Mouse (Mus musculus): Measurements from ENCODE around the gene Gas2l3. TPM values are rescaled to one million over a fixed set of nuclear protein-coding genes. Genes with fewer than 3 reads are reported as not detected.

The Gas2l3 gene
- polyA plus RNA-seq, 1 experiment from 2014 or later = 18.9 TPM

DNA sequence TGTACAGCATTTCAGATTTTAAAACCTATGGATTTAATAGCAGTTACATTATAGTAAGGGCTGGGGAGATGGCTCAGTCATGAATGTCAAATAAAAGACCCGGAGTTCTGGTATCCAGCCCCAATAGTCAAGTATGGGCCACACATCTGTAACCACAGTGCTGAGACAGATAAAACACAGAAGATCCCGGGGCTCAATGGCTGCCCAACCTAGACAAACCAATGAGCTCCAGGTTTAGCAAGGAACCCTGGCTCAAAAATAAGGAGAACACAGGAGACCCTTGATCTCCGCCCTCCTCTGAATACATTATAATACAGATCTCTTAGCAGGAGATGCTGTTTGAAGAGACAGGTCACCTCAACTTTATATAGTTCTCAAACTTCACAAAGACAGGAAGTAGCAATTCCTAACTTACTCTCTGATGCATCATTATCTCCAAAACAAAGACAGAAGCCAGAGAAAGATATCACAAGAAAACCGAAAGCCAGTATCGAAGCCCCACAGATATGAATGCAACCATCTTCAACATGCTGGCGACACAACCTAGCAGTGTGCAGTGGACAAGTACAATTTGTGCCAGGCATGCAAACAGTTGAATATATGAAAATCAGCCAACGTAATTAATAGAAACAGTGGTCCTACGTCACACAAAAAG lies 21.1 kb downstream of the Gas2l3 start:
- Histone ChIP-seq H3K27ac (no peak overlapping the region), H3K4me3 (replicated peaks) (no peak overlapping the region), H3K36me3 (peaks cover 59% of the 10 kb centered on the region), H3K9ac (no peak overlapping the region), H3K9me3 (replicated peaks) (no peaks in the 10 kb centered on the region), H3K27me3 (no peaks in the 10 kb centered on the region), H3K4me2 (no peak overlapping the region), H3K4me1 (no peaks in the 10 kb centered on the region)
- WGBS = 95% methylated on average over 8 of the region's 8 CpGs
- no peak for ATAC-seq (replicated peaks; ENCODE audit: low FRiP score)

- Histone ChIP-seq H3K36me3 (peaks cover 67% of the 10 kb centered on the region), H3K27ac (no peak overlapping the region), H3K27me3 (no peaks in the 10 kb centered on the region), H3K9me3 (replicated peaks) (no peaks in the 10 kb centered on the region), H3K4me1 (no peaks in the 10 kb centered on the region), H3K4me3 (replicated peaks) (no peak overlapping the region), H3K9ac (no peak overlapping the region), H3K4me2 (no peak overlapping the region)
- WGBS = 91% methylated on average over 2 of the region's 2 CpGs
- no peak for ATAC-seq (replicated peaks; ENCODE audit: low FRiP score)
Observed at GRCm38 (mm10) chr10:89417966-89418365, 25.8 kb downstream of the Gas2l3 start.

DNA sequence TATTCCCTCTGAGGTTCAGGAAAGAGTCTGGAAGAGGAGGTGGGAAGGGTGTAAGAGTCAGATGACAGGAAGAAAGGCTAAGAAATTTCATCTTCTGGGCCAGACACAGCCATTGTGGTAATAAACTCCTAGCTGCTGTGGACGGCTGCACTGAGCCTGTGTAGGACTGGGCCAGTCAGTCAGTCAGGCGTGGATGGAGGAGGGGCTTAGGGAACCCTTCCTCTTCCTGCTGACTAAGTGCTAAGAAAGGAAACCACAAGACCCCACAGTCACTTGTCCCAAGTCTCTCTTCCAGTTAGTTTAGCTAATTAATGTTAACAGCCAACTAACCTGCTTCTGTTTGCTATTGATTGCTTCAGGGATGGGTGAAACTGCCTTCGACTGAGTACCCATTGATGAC lies 28.3 kb downstream of the Gas2l3 start:
- Histone ChIP-seq H3K27ac (no peak overlapping the region), H3K27me3 (no peaks in the 10 kb centered on the region), H3K36me3 (peaks cover 64% of the 10 kb centered on the region), H3K4me1 (no peaks in the 10 kb centered on the region), H3K4me2 (no peak overlapping the region), H3K4me3 (replicated peaks) (no peak overlapping the region), H3K9ac (no peak overlapping the region), H3K9me3 (replicated peaks) (no peaks in the 10 kb centered on the region)
- no peak for ATAC-seq (replicated peaks; ENCODE audit: low FRiP score)
- WGBS = 54% methylated on average over 3 of the region's 3 CpGs

DNA sequence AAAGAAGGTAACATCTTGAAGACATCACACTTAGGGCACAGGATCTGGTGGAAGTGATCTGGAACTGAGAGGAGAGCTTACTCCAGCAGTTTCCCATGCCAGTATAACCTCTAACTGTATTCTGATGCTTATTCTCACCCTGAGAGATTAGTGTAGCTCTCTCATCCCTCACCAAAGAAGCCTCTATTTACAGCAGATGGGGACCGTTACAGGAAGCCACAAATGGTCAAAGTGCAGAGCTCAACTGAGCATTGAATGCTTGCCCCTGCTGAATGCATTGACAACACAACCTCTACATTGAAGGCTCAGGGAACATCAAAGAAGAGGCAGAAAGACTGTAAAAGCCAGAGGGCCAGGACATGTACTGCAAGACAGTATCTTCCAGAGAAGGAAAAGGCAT lies 36.2 kb downstream of the Gas2l3 start:
- no peaks in the 10 kb centered on the region for H3K4me1 ChIP-seq
- no peak for ATAC-seq (replicated peaks; ENCODE audit: low FRiP score)
- no peak overlapping the region for H3K4me3 ChIP-seq (replicated peaks)
- H3K4me2 ChIP-seq = no peak overlapping the region
- no peak overlapping the region for H3K9ac ChIP-seq
- no peaks in the 10 kb centered on the region for H3K27me3 ChIP-seq
- H3K27ac ChIP-seq = no peak overlapping the region
- no peaks in the 10 kb centered on the region for H3K9me3 ChIP-seq (replicated peaks)
- WGBS = 43% methylated on average over 1 of the region's 1 CpGs
- H3K36me3 ChIP-seq = peaks cover 15% of the 10 kb centered on the region

DNA sequence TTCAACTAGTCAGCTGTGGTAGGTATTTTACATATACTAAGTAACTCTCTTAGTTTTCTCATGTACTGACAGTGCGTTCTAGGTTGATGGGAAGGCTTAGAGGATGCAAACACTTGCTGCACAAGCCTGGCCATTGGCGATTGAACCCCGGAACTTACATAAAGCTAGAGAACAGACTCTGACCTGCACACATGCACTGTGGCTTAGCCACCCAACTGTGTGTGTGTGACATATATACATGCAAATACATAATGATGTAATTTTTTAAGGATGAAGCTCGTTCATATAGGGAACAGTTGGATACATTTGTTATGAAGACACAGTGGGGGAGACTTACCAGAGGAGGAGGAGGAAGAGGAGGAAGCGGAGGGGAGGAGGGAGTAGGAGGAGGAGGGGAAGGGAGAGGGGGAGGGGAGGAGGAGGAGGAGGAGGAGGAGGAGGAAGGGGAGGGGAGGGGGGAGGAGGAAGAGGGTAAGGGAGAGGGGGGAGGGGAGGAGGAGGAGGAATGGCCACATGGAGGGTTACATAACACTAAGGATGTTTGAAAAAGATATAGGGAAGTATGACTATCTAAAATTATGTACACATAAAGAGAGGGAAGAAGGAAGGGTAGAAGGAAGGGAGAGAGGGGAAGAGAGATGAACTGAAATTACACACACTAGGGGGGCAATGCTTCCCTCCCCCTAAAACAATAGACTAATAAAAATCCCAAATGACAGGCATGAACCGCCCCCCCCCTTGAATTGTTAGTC lies 36.9 kb downstream of the Gas2l3 start:
- no peak overlapping the region for H3K4me2 ChIP-seq
- no peaks in the 10 kb centered on the region for H3K9me3 ChIP-seq (replicated peaks)
- peaks cover 12% of the 10 kb centered on the region for H3K36me3 ChIP-seq
- no peak overlapping the region for H3K9ac ChIP-seq
- no peak overlapping the region for H3K4me3 ChIP-seq (replicated peaks)
- ATAC-seq (replicated peaks; ENCODE audit: low FRiP score) = no peak
- no peak overlapping the region for H3K27ac ChIP-seq
- H3K4me1 ChIP-seq = no peaks in the 10 kb centered on the region
- WGBS = 77% methylated on average over 5 of the region's 6 CpGs
- H3K27me3 ChIP-seq = no peaks in the 10 kb centered on the region

DNA sequence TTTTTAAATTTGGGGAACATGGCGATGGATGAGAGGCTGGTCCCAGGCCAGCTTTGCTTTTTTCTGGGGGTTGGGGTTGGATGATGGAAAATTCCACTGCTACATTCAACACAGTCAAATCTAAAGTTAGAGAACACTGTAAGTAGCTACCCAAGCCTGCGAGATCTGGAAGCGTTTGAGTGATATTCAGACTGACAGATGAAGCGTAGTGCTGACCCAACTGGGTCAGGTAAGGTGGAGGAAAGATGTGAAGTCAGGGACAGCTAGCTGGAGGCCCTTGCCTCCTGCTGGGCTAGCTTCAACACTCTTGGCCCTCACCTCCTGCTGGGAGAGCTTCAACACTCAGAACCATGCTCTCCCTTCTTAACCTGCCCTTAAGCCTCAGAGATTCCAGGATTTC lies 38.8 kb downstream of the Gas2l3 start:
- Histone ChIP-seq H3K4me3 (replicated peaks) (no peak overlapping the region), H3K4me1 (no peaks in the 10 kb centered on the region), H3K27me3 (no peaks in the 10 kb centered on the region), H3K4me2 (no peak overlapping the region), H3K27ac (no peak overlapping the region), H3K36me3 (no peaks in the 10 kb centered on the region), H3K9ac (no peak overlapping the region), H3K9me3 (replicated peaks) (0 out of 2 replicates have a peak, but pooled peaks cover 5% of the 10 kb centered on the region)
- WGBS = 85% methylated on average over 4 of the region's 4 CpGs
- ATAC-seq (replicated peaks; ENCODE audit: low FRiP score) = no peak

- Histone ChIP-seq H3K4me1 (peaks cover 2% of the 10 kb centered on the region; the same call in 1 of the 2 replicates), H3K4me2 (no peak overlapping the region), H3K4me3 (replicated peaks) (no peak overlapping the region), H3K36me3 (no peaks in the 10 kb centered on the region), H3K27me3 (no peaks in the 10 kb centered on the region), H3K9ac (no peak overlapping the region), H3K27ac (no peak overlapping the region), H3K9me3 (replicated peaks) (0 out of 2 replicates have a peak, but pooled peaks cover 5% of the 10 kb centered on the region)
- no peak for ATAC-seq (replicated peaks; ENCODE audit: low FRiP score)
- WGBS = 86% methylated on average over 19 of the region's 19 CpGs
Observed at GRCm38 (mm10) chr10:89400674-89401336, 43.0 kb downstream of the Gas2l3 start.

DNA sequence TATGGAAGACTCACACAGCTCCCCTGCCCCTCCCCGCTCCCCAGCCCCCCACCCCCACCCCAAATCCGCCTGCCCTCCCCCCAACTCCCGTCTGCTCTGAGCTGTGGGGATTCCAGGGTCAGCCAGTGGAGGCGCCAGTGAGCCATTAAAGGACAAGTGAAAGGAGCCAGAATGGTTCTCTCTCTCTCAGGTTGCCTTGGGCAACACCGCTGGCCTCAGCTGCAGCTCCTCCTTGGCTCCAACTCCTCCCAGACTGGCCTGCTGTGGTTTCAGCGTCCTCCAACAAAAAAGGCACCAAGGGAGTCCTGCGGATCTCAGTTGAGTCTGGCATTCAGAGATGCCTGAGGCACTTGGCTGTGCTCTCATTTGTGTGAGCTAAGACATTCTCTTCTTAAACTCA lies 47.9 kb downstream of the Gas2l3 start:
- H3K9me3 ChIP-seq (replicated peaks) = 0 out of 2 replicates have a peak, but pooled peaks cover 1% of the 10 kb centered on the region
- peak overlapping the region; percentile 29 for H3K4me2 ChIP-seq
- 9% methylated on average over 7 of the region's 7 CpGs for WGBS
- no peaks in the 10 kb centered on the region for H3K27me3 ChIP-seq
- H3K36me3 ChIP-seq = no peaks in the 10 kb centered on the region
- H3K27ac ChIP-seq = no peak overlapping the region
- peaks cover 5% of the 10 kb centered on the region; the same call in 1 of the 2 replicates for H3K4me1 ChIP-seq
- H3K9ac ChIP-seq = no peak overlapping the region
- no peak overlapping the region for H3K4me3 ChIP-seq (replicated peaks)
- ATAC-seq (replicated peaks; ENCODE audit: low FRiP score) = peak; percentile 43; the same call in 1 of the 2 replicates

DNA sequence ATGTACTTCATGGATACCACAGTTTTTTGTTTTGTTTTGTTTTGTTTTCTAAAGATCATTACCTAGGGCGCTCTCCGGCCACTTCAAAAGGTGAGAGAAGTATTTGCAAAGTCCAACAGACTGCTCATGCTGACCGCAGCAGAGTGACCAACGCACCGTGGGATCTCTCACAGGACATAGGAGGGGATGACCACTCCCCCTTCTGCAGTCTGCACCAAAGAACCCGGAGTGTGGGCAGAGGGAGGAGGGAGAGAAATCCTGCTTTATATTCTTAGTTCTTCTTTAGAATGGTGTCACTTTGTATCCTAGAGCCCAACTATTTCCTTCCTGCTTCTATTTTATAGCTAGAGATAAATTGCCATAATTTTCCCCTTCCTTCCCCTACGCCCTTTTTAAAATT lies 48.4 kb downstream of the Gas2l3 start:
- Histone ChIP-seq H3K27me3 (no peaks in the 10 kb centered on the region), H3K4me2 (peak overlapping the region; percentile 29), H3K9me3 (replicated peaks) (no peaks in the 10 kb centered on the region), H3K36me3 (no peaks in the 10 kb centered on the region), H3K27ac (no peak overlapping the region), H3K4me3 (replicated peaks) (no peak overlapping the region), H3K4me1 (peaks cover 5% of the 10 kb centered on the region; the same call in 1 of the 2 replicates), H3K9ac (no peak overlapping the region)
- peak; percentile 77 for ATAC-seq (replicated peaks; ENCODE audit: low FRiP score)
- 33% methylated on average over 7 of the region's 7 CpGs for WGBS

DNA sequence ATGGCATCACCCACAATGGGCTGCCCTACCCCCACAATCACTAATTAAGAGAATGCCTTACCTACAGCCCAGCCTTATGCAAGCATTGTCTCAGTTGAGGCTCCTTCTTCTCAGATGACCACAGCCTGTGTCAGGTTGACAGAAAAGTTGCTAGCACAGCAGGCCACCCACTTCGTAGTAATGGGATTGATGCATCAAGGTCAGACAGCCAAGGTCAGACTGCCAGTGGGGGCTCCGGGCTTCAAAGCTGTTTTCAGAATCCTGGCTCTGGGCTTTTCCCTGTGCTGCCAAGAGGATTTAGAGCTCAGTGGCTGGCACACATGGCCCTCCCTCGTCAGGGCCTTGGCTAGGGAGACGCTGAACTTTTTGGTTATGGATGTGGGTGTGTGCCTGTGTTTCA lies 51.1 kb downstream of the Gas2l3 start:
- Histone ChIP-seq H3K4me1 (peaks cover 5% of the 10 kb centered on the region; the same call in 1 of the 2 replicates), H3K9ac (no peak overlapping the region), H3K27ac (no peak overlapping the region), H3K4me2 (no peak overlapping the region), H3K36me3 (no peaks in the 10 kb centered on the region), H3K4me3 (replicated peaks) (no peak overlapping the region), H3K9me3 (replicated peaks) (no peaks in the 10 kb centered on the region), H3K27me3 (no peaks in the 10 kb centered on the region)
- 15% methylated on average over 4 of the region's 4 CpGs for WGBS
- no peak for ATAC-seq (replicated peaks; ENCODE audit: low FRiP score)

DNA sequence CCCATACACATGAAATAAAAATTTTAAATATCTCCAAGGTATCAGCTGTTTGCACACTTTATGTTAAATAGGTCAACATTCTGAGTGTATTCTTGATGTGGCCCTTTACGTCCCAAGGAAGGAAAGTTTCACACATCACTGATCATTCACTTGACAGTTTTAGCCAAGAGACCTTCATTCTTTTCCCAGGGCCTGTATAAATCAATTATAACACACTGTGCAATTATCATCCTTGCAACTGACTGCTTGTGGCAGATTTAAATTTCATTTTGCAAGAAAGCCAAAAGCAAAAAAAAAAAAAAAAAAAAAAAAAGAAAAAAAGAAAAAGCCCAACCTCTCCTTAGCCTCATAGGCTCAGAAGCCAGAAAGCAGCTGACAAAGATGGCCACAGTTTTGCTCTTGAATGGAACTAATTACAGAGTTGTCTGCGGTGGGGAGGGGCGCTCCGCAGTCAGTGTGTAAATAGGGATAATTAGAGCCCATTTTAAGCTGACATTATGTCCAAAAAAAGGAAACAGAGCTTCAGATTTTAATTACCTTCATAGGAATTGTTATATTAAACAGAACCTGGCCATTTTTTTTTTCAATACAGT lies 52.1 kb downstream of the Gas2l3 start:
- H3K27me3 ChIP-seq = no peaks in the 10 kb centered on the region
- H3K4me1 ChIP-seq = peaks cover 5% of the 10 kb centered on the region; the same call in 1 of the 2 replicates
- no peak for ATAC-seq (replicated peaks; ENCODE audit: low FRiP score)
- 85% methylated on average over 4 of the region's 4 CpGs for WGBS
- H3K36me3 ChIP-seq = no peaks in the 10 kb centered on the region
- H3K4me3 ChIP-seq (replicated peaks) = no peak overlapping the region
- H3K27ac ChIP-seq = no peak overlapping the region
- H3K9ac ChIP-seq = no peak overlapping the region
- H3K9me3 ChIP-seq (replicated peaks) = no peaks in the 10 kb centered on the region
- no peak overlapping the region for H3K4me2 ChIP-seq

DNA sequence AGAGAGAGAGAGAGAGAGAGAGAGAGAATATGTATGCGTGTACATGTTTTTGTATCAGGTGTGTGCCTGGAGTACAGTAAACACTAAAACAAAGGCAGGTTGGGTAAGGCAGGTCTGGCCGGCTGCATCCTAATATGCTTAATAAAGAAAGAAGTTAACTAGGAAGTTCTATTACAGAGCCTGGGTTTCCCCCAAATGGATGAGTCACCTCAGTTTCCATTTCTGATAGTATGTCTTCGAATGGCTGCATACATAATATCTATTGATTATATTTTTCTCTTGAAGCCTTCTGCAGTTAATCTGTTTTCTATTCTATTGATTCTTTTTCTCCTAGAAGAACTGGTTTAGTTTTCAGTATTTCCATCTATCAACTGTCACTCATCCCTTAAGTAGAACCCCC lies 57.3 kb downstream of the Gas2l3 start:
- Histone ChIP-seq H3K9ac (no peak overlapping the region), H3K4me1 (no peaks in the 10 kb centered on the region), H3K27ac (no peak overlapping the region), H3K4me2 (no peak overlapping the region), H3K9me3 (replicated peaks) (no peaks in the 10 kb centered on the region), H3K27me3 (no peaks in the 10 kb centered on the region), H3K4me3 (replicated peaks) (no peak overlapping the region), H3K36me3 (no peaks in the 10 kb centered on the region)
- ATAC-seq (replicated peaks; ENCODE audit: low FRiP score) = no peak
- WGBS = 92% methylated on average over 3 of the region's 3 CpGs

Measured in kidney, embryonic 15.5 days (tissue).